Mouse (Mus musculus) testis, adult 2 months (tissue): ENCODE measurements around the gene Hs1bp3. TPM values are rescaled to one million over a fixed set of nuclear protein-coding genes. Genes with fewer than 3 reads are reported as not detected.
A peak's percentile ranks its signal among the peaks of the same experiment; 100 is the strongest.

Experiments
- H3K27ac ChIP-seq: fragments of 200-500 bp; 2 replicates; pipeline ENCODE4 v1.5.1; 2012; ENCODE audit warnings: low read depth, low read length; ENCODE audit not compliant: control insufficient read depth, insufficient read depth
- H3K27me3 ChIP-seq: fragments of 200-500 bp; 2 replicates; pipeline ENCODE4 v1.6.1; 2012; ENCODE audit warnings: mild to moderate bottlenecking, low read length, moderate library complexity; ENCODE audit not compliant: control insufficient read depth, insufficient read depth
- H3K36me3 ChIP-seq: fragments of 200-500 bp; 2 replicates; pipeline ENCODE4 v1.6.1; 2012; ENCODE audit warnings: mild to moderate bottlenecking, low read length; ENCODE audit not compliant: control insufficient read depth, insufficient read depth
- H3K4me1 ChIP-seq: fragments of 200-500 bp; 2 replicates; pipeline ENCODE4 v1.6.1; 2012; ENCODE audit warnings: low read length; ENCODE audit not compliant: control insufficient read depth, insufficient read depth
- H3K4me3 ChIP-seq: fragments of 200-500 bp; 2 replicates; pipeline ENCODE4 v1.5.1; 2012; ENCODE audit warnings: low read depth, mild to moderate bottlenecking, low read length, moderate library complexity, mixed read lengths; ENCODE audit not compliant: control insufficient read depth
- CTCF ChIP-seq: fragments of 200-500 bp; IDR thresholded peaks from 2 replicates; pipeline ENCODE4 v1.5.1; 2012; ENCODE audit warnings: low read depth, mild to moderate bottlenecking, inconsistent platforms, low read length, moderate library complexity; ENCODE audit not compliant: control insufficient read depth, insufficient read depth, insufficient replicate concordance
- POLR2A ChIP-seq: fragments of 200-500 bp; IDR thresholded peaks from 2 replicates; pipeline ENCODE4 v1.6.1; 2012; ENCODE audit warnings: low read depth, mild to moderate bottlenecking, inconsistent platforms, low read length, moderate library complexity; ENCODE audit not compliant: control insufficient read depth
- polyA plus RNA-seq: library from polyadenylated mRNA; depleted of rRNA; stranded (reverse); fragments of >200 nt; gene quantifications from 2 replicates; pipeline ENCODE4 v1.2.3, GENCODE M21; 2012

Hs1bp3 gene
- polyA plus RNA-seq, 1 experiment: 1.8 TPM

- H3K27me3 ChIP-seq: no peaks in the 10 kb centered on the region
These were observed 6.3 kb upstream of the Hs1bp3 start for GRCm38 (mm10) chr12:8306910-8307309.

GRCm38 (mm10) chr12:8310992-8311391 lies 2.2 kb upstream of the Hs1bp3 start:
- Histone ChIP-seq H3K27me3 (no peaks in the 10 kb centered on the region), H3K27ac (no peak overlapping the region), H3K4me3 (no peak overlapping the region), H3K4me1 (peaks cover 4% of the 10 kb centered on the region), H3K36me3 (no peaks in the 10 kb centered on the region)
- TF ChIP-seq CTCF (no peak), POLR2A (no peak)

More at GRCm38 (mm10) chr12:8306910-8307309, 6.3 kb upstream of the Hs1bp3 start:
- TF ChIP-seq POLR2A (no peak), CTCF (no peak)
- Histone ChIP-seq H3K27ac (no peak overlapping the region), H3K4me1 (peaks cover 6% of the 10 kb centered on the region), H3K4me3 (no peak overlapping the region), H3K36me3 (no peaks in the 10 kb centered on the region)

GRCm38 (mm10) chr12:8312266-8312665 lies 966 bp upstream of the Hs1bp3 start:
- Histone ChIP-seq H3K27me3 (no peaks in the 10 kb centered on the region), H3K36me3 (no peaks in the 10 kb centered on the region)
- TF ChIP-seq CTCF (no peak), POLR2A (no peak)

GRCm38 (mm10) chr12:8313773-8314172 lies 541 bp downstream of the Hs1bp3 start:
- no peak overlapping the region for H3K27ac ChIP-seq
- H3K27me3 ChIP-seq: no peaks in the 10 kb centered on the region

More at GRCm38 (mm10) chr12:8312266-8312665, 966 bp upstream of the Hs1bp3 start:
- Histone ChIP-seq H3K4me1 (no peaks in the 10 kb centered on the region), H3K4me3 (no peak overlapping the region), H3K27ac (no peak overlapping the region)

GRCm38 (mm10) chr12:8316541-8316940 lies 3.3 kb downstream of the Hs1bp3 start:
- TF ChIP-seq POLR2A (no peak), CTCF (no peak)
- Histone ChIP-seq H3K36me3 (no peaks in the 10 kb centered on the region), H3K4me3 (no peak overlapping the region), H3K27ac (no peak overlapping the region), H3K27me3 (no peaks in the 10 kb centered on the region), H3K4me1 (no peaks in the 10 kb centered on the region)

More at GRCm38 (mm10) chr12:8313773-8314172, 541 bp downstream of the Hs1bp3 start:
- Histone ChIP-seq H3K4me3 (peak overlapping the region; percentile 90), H3K36me3 (no peaks in the 10 kb centered on the region), H3K4me1 (no peaks in the 10 kb centered on the region)
- TF ChIP-seq POLR2A: no peak
- TF ChIP-seq CTCF: no peak

- peak; percentile 82 for TF ChIP-seq CTCF
- TF ChIP-seq POLR2A: no peak
- Histone ChIP-seq H3K4me1 (no peaks in the 10 kb centered on the region), H3K27ac (no peak overlapping the region), H3K4me3 (no peak overlapping the region), H3K36me3 (no peaks in the 10 kb centered on the region), H3K27me3 (no peaks in the 10 kb centered on the region)
These were observed 7.0 kb downstream of the Hs1bp3 start for GRCm38 (mm10) chr12:8320084-8320713.

- Histone ChIP-seq H3K27me3 (no peaks in the 10 kb centered on the region), H3K4me1 (no peaks in the 10 kb centered on the region), H3K36me3 (no peaks in the 10 kb centered on the region), H3K27ac (no peak overlapping the region), H3K4me3 (no peak overlapping the region)
- TF ChIP-seq CTCF: no peak
- no peak for TF ChIP-seq POLR2A
These were observed 8.3 kb downstream of the Hs1bp3 start for GRCm38 (mm10) chr12:8321506-8321905.

GRCm38 (mm10) chr12:8324086-8324485 lies 10.9 kb downstream of the Hs1bp3 start:
- H3K4me3 ChIP-seq: no peak overlapping the region
- no peak overlapping the region for H3K27ac ChIP-seq
- no peaks in the 10 kb centered on the region for H3K27me3 ChIP-seq
- H3K36me3 ChIP-seq: no peaks in the 10 kb centered on the region
- H3K4me1 ChIP-seq: no peaks in the 10 kb centered on the region
- no peak for TF ChIP-seq POLR2A
- no peak for TF ChIP-seq CTCF
